Comparison of ENCODE assay signal across 11 mouse cellular contexts in the genomic region with DNA sequence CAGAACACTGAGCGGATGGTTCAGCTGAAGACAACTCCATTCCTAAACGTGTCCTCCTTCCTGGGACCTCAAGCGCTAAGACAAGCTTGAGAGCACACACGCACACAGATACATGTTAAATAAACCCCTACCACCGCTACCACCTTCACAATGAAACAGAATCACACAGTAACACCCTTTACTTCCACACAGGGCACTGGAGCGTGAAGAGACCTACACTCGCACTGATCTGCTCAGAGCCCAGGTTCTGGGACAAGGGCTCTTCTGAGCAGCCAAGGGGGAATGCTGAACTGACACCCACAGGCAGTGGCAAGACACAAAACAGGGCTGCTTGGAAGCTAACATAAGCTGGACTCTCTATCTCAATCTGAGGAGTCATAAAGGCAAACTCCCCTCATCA.
"Had no signal": no experiment of that assay in that cellular context is flagged by ENCODE, and none has a peak within 500 bp of the region (broad histone marks: within the 10 kb centered on the region; RNA-seq: fewer than 3 reads in every experiment).

No protein-coding gene starts in this region.

- H3K4me3 ChIP-seq: hindbrain, embryonic 15.5 days; layer of hippocampus, adult 2 months; limb, embryonic 13.5 days; midbrain, embryonic 12.5 days; neural tube, embryonic 13.5 days had no signal

- H3K4me1 ChIP-seq: hindbrain, embryonic 15.5 days; midbrain, embryonic 12.5 days; neural tube, embryonic 13.5 days had no signal

- H3K4me2 ChIP-seq: hindbrain, embryonic 15.5 days; limb, embryonic 13.5 days; midbrain, embryonic 12.5 days; neural tube, embryonic 13.5 days had no signal

- H3K27me3 ChIP-seq: hindbrain, embryonic 15.5 days; limb, embryonic 13.5 days; midbrain, embryonic 12.5 days; neural tube, embryonic 13.5 days had no signal

- H3K27ac ChIP-seq: hindbrain, embryonic 15.5 days; layer of hippocampus, adult 2 months; limb, embryonic 13.5 days; liver, embryonic 14.5 days; midbrain, embryonic 12.5 days; neural tube, embryonic 13.5 days had no signal

- H3K36me3 ChIP-seq: hindbrain, embryonic 15.5 days; limb, embryonic 13.5 days; midbrain, embryonic 12.5 days; neural tube, embryonic 13.5 days had no signal

- DNase-seq: lung, adult 18-20 months; right cerebral cortex, postnatal 14 days; thymus, adult 2 months; thymus, postnatal 25 days had no signal

- ATAC-seq: midbrain, embryonic 16.5 days had no signal

- H3K9me3 ChIP-seq: hindbrain, embryonic 15.5 days; limb, embryonic 13.5 days; midbrain, embryonic 12.5 days; neural tube, embryonic 13.5 days had no signal

- H3K9ac ChIP-seq: hindbrain, embryonic 15.5 days; limb, embryonic 13.5 days; liver, embryonic 14.5 days; midbrain, embryonic 12.5 days; neural tube, embryonic 13.5 days had no signal
